Mouse (Mus musculus): ENCODE results near the gene Me1.

The Me1 gene

GRCm38 (mm10) chr9:86658347-86658746 lies 37.4 kb downstream of the Me1 start:
- DNase-seq (ENCODE audit: low spot score) = no peak

DNA sequence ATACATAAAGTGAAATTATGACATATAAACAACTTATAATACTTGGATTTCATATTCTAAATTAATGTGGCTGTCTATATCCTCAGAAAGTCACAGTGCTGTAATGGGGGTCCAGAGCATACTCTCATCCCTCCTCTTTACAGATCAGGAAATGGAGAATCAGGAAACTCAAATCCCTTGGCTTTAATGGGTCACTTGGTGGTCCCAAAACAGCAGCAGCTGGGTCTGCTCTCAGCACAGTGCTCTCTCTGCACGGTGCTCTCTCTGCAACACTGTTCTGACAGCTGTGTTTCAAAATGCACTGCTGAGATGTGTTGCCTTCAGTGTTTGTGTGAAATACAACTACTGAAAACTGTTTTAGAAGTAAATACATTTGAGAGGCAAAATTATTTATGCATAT lies 43.6 kb downstream of the Me1 start:
- DNase-seq (ENCODE audit: low spot score) = no peak

DNA sequence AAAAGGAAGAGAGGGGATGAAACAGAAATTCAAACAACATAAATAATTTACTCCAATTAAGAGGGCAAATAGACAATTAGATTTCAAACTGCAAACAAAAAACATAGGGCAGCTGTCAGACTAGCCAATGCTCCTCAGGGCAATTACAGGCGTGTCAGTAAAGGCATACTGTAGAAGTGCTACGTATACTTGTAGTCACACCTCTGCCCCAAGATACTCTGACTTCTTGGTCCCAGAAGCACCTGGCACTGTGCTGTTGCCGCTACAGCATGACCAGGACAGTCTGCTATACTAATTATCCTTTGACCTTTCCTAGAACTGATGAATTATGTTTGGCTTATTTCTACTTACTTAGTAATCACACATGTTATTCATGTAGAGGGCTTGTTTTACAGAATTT lies 44.5 kb downstream of the Me1 start:
- DNase-seq (ENCODE audit: low spot score) = no peak

DNA sequence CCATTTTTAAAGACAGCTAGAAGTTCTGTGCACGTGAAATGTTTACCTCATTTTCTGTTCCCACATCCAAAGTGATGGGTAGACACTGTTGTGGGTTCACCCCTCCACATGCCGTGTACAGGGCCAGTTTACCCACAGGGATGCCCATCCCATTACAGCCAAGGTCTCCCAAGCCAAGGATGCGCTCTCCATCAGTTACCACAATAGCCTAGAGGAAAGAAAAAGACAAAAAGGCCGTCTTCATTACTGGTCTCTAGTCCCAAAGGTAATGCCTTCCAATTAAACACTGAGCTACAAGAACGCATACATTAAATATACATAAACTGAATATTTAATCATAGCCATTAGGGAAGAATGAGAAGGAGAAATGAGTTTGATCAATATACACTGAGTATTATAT lies 44.9 kb downstream of the Me1 start:
- DNase-seq (ENCODE audit: low spot score) = no peak

DNA sequence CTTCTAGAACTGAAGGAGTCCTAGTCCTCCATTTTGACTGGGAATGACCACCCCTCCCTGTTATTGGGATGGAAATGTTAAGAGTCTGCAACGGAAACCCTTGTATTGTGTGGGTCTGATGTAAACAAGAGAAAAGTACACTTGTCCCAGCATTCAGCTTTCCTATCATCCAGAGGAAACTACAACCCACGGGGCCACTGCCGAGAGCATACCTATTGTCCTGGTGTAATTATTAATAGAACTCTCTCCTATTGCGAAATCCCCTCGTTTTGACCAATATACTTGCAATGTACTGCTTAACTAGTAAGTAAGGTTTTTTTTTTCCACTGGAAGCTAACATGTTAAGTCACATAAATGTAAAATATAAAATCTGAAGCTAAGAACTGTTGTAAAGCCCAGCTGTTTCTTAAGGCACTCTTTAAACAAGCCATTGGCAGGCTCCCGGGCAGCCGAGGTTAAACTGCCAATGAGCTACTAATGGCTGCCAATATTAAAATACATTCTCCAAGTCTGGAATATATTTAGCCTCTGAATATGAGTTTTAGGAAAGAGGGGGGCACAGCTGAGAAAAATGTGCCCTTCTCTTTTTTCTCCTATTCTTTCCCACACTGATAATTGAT lies 47.7 kb downstream of the Me1 start:
- DNase-seq (ENCODE audit: low spot score) = no peak

DNA sequence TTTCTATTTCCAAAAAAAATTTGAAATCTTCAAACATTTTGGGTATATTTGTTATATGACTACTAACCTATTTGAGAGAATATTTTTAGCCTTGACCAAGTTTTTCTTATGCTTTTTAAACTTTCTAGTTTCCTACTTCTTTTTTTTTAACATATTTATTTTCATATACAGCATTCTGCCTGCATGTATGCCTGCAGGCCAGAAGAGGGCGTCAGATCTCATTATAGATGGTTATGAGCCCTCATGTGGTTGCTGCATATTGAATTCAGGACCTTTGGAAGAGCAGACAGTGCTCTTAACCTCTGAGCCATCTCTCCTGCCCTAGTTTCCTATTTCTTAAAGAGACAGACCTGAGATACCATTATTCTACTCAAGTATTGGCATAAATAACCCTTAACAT lies 48.9 kb downstream of the Me1 start:
- DNase-seq (ENCODE audit: low spot score) = no peak

- DNase-seq (ENCODE audit: low spot score) = no peak
These were observed 52.3 kb downstream of the Me1 start for GRCm38 (mm10) chr9:86643497-86643896.

- DNase-seq (ENCODE audit: low spot score) = no peak
These were observed 57.0 kb downstream of the Me1 start for GRCm38 (mm10) chr9:86638771-86639170.

GRCm38 (mm10) chr9:86631153-86631552 lies 64.6 kb downstream of the Me1 start:
- DNase-seq (ENCODE audit: low spot score) = no peak

DNA sequence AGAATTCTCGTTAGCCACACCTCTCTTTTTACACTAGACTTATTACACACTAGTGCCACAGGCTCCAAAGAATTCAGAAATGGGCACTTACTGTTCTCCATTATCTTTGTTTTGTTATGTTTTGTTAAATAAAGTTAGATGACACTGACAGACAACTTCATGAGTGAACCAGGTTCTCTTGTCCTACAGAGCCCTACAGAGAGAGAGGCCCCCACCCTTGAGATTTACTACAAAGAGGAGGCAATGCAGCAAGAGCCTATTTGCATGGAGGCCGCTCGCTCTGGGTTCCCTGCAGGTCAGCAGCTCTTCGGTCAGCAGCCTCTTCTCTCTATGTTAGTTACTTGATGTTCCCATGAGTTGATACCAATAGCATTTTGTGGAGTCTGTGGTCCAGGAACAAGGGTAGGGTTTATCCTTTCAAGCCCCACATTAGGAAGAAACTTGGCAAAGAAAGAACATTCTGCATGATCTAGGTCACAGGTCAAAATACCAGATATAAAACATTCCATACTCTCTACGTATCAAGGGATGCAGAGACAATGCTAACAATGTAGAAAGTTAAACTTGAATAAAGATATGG lies 65.3 kb downstream of the Me1 start:
- no peak for DNase-seq (ENCODE audit: low spot score)

- no peak for DNase-seq (ENCODE audit: low spot score)
These were observed 66.4 kb downstream of the Me1 start for GRCm38 (mm10) chr9:86629379-86629778.

DNA sequence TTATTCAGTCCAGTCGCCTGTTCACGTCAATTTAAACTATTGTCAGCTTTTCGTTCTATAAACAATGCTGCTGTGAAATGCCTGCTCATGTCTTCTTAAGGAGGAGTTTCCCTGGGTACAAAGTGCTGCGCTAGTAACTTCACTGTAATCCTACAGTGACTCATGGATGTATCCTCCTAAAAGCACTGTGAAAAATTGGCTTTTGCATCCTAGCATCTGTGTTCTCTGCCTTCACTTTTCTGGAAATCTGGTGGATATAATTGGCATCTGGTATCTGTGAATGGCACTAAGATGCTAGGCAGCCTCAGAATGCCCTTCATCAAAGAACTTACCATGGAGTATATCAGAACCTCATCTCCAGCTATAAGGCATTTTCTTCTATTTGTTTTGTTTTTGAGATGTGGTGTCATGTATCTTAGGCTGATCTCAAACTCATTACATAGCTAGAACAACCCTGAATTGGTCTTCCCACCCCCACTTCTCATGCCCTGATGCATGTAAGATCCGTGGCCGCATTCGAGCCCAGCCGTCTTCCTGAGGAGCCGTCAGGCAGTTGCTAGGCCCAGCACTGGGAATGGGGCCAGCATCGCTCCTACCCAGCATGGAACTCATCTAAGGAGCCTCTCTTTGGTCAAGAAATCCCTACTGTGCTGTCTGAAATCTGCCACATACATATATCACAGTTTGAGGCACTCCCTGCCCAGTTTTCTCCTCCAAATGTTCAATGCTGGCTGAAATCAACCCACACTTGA lies 67.8 kb downstream of the Me1 start:
- DNase-seq (ENCODE audit: low spot score) = no peak

- no peak for DNase-seq (ENCODE audit: low spot score)
These were observed 68.8 kb downstream of the Me1 start for GRCm38 (mm10) chr9:86626906-86627305.

DNA sequence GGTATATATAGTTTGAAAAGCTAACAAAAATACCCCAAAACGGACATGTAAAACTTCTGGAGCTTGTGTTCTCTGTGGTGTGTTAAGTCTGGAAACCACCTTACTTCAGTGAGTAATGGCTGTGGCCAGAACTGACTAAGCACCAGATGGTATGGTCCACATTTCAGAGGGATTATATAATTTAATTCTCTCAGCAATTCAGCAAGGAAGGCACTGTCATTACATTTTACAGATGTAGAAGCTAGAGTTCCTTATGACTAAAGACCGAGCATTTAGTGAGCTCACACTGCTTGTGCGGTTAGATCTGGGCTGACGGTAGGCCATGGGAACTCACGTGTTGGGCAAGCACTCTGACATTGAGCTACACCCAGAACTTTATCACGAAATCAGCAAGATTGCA lies 71.0 kb downstream of the Me1 start:
- DNase-seq (ENCODE audit: low spot score) = no peak

DNA sequence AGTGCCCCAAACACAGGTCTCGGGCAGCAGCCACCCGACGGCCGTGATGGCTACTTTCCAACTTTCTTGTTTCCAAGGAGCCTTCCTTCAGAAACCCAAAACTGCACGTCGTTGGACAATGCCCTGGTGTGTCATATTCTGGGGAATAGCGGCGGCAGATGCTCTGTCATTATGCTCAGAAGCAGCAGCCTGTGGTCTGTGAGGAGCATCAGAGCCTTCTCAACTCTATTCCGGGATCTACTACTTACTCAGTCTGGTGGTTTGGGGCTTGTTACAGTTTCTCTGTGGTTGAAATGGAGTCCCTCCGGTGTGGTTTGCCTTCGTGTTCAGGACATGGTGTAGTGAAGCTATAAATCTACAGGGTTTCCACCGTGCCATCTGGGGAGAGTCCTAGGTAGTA lies 71.7 kb downstream of the Me1 start:
- DNase-seq (ENCODE audit: low spot score) = peak; percentile 8

DNA sequence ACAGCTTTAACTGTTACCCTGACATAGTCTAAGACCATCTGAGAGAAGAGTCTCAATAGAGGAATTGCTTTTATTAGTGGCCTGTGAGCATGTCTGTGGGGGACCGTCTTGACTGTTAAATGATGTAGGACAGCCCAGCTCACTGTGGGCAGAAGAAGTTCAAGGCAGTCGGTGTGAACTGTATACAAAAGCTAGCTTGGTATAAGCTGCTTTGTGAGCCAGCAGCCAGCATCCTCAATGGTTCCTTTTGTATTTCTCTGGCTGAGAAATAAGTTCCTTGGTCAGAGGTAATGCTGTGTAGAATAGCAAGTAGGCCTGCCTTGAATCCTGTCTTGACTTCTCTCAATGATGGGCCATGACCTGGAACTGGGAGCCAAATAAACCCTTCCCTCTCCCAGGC lies 73.7 kb downstream of the Me1 start:
- DNase-seq (ENCODE audit: low spot score) = no peak

GRCm38 (mm10) chr9:86619341-86620139 lies 76.2 kb downstream of the Me1 start:
- no peak for DNase-seq (ENCODE audit: low spot score)

- DNase-seq (ENCODE audit: low spot score) = peak; percentile 16
These were observed 77.8 kb downstream of the Me1 start for GRCm38 (mm10) chr9:86617837-86618492.

GRCm38 (mm10) chr9:86615765-86616164 lies 80.0 kb downstream of the Me1 start:
- no peak for DNase-seq (ENCODE audit: low spot score)

GRCm38 (mm10) chr9:86612091-86612490 lies 83.7 kb downstream of the Me1 start:
- DNase-seq (ENCODE audit: low spot score) = no peak

DNA sequence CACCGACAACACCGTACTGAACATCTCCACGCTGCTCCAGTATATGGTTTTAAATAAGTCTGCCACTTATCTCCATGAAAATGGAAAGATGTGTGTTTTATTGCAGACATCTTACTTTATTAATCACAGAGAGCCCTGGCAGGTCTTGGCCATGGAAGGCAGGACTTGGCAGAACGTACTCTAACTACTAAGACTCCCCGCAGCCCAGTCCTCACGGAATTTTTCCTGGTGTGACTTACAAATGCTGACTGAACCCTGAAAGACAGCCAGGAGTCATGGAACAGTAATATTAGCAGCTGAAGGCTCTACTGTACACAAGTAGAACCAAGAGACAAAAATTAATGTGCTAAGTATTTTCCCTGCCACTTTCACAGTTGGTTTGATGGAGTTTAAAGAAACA lies 90.0 kb downstream of the Me1 start:
- DNase-seq (ENCODE audit: low spot score) = no peak

- no peak for DNase-seq (ENCODE audit: low spot score)
These were observed 95.9 kb downstream of the Me1 start for GRCm38 (mm10) chr9:86599723-86600303.

Measured in T-cell, adult 2 months (primary cell).